Mouse (Mus musculus) thymus, postnatal 4 days (tissue): Measurements from ENCODE around the gene Efna1.

ENCODE experiments used
- DNase-seq: peaks from one replicate; pipeline ENCODE4 v3.0.0; 2021

Gene Efna1

DNA sequence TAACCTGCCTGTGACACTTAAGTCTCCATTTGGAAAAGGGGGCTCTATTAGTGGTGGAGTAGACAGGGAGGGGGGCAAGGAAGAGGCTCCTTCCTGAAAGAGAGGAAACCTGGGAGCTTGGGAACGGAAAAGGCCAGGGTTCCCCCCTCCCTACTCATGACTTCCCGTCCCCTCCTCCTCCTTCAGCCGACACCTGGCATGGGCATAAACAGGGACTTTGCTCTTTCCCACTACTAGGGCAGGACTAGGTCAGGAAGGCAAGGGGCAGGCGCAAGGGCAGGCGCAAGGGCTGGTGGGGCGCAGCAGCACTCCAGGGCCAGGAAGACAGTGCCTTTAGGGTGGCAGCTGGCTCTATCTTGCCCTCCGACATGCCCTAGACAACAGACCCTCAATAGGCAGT lies 2.8 kb downstream of the Efna1 start:
- DNase-seq = no peak

DNA sequence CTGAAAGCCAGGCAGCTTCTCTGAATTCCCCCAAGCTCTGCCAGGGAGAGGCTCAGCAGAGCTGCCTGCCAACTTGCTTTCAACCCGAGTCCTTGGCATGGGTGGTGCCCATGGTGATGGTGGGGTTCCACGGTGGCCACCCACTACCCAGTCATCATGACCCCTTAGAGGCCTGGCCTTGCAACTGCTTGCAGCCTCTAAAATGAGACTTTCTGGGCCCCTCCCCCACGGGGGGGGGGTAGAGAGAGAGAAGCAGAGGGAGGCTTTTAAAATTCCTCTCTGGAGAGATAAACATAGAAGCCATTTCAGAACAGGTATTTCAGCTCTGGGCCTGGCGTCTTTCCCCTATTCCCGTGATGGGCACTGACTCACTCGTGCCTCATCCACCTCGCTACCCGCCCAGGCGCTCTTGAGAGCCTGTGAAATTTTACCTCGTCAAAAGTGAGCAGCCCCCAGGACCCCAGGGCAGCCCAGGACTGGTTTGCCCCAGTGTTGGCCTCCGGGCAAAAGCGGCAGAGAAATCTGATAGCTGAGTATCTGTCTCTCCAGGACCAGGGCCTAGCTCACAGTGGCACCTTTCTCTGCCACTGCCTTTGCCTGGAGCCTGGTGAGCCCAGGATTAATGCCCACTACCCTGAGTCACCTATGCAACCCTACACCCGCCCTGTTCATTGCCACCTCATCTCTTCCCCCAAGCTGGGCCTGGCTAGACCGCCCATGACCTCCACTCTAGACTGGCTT lies 3.5 kb downstream of the Efna1 start:
- DNase-seq = no peak

DNA sequence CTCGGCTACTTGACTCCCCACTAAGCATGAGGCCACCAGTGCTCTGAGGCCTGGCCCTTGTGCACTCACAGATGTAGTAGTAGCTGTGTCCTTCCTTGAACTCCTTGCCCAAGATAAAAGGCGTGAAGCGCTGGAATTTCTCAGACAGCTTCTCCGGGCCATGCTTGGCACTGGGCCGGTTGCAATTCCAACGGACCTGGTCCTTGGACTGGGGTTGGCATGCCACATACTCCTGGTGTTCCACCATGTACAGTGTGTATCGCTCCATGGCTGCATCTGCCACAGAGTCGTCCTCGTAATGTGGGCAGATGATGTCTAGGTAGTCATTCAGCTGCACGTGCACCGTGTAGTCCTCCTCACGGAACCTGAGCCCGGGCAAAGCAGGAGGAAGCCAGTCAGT lies 4.9 kb downstream of the Efna1 start:
- DNase-seq = no peak

DNA sequence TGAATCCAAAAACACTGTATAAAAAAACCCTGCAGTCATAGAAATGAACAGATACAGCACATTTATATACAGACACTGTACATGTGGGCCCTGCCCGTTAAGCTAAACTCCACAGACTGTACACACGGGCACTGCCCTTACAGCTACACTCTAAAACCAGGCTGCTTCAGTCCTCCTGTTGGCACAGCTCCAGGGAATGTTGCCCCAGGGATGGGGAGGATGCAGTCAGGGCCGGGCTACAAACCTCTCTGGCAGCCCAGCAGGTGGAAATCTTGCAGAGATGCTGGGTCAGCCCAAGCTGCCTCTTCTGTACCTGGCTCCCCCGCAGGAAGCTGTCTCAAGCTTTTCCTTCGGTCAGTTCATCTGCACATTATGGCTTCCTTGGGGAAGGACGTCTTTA lies 9.2 kb downstream of the Efna1 start:
- no peak for DNase-seq

DNA sequence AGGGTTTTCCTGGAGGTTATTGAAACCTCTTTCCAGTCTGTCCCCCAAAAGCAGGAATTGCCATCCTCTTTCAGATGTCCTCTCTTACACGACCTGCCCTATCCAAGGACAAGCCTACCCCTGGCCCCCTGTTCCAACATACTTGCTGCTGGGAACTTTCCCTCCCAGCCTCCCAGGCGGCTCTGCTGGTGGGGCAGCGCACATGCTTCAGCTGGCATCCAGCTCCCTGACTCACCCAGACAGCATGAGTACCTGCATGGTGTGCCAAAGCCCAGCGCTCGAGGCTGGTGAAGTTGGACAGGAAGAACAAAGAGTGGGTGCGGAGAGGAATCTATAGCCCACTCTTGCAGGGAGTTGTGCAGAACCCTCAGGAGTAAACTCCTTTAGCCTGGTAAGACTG lies 10.1 kb downstream of the Efna1 start:
- DNase-seq = peak; percentile 44

DNA sequence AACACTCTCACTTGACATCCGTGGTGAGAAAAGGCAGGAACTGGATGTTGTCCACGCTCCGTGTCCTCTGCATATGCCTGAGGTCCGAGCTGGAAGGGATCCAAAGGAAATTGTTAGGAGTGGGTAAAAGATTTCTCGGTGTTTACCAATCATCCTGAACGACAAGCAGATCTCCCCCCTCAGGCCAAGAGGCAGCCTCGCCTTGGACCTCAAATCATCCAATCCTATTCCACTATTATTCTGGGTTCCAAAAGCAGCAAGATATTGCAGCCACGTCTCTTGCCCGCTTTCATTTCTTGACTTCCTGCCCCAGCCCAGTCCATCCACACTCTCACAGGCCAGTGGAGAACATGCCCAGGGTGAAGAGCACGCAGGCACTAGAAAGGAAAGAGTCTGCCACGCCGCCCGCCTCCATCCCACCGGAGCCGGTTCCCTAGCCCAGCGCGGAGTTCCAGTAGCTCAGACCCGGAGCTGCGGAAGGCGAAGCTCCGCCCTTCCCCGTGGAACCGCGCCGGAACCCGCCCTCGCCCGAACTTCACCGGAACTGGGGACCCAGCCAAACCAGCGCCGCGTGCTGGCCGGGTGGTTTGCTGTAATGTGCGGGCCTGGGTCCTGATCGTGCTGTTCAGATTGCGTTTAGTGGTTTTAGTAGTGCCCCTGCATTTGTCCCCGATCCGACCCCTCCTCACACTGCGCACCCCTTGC lies 10.7 kb downstream of the Efna1 start, which contains the start of gene Slc50a1:
Gene Slc50a1, minus strand, starts transcription at position 520 of the 705 bp plus-strand sequence.
- DNase-seq = peak; percentile 90

DNA sequence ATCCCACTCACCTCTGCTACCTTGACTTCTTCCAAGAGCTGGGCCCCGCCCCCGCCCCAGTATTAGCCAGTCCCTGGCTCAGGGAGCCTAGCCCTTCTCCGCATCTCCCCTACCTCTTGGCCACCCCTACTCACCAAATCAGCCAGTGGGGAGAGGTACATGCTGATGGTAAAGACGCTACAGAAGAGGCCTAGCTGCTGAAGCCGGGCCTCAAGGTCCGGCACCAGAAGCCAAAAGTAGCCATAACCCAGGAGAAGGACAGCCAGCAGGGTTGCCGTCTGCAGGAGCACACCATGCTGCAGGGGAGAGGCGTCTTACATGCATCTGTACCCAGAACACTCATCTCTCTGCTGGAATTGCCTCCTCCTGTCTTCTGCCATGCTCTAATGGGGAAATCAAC lies 12.0 kb downstream of the Efna1 start:
- DNase-seq = no peak

DNA sequence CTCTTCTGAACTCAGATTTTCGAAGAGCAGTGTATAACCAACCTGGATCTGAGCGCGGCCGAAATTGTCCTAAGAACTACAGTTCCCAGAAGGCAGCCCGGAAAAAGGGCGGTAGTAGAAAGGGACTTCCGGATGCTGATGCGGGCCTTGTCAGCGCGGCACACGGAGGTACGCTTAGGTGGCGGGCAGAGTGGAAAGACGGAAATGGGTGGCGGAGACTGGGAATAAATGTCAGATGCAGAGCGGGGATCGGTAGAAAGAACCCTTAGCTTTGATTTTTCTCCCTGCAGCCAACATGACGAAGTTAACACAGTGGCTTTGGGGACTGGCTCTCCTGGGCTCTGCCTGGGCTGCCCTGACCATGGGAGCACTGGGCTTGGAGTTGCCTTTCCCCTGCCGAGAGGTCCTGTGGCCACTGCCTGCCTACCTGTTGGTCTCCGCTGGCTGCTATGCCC lies 14.5 kb downstream of the Efna1 start:
- peak; percentile 82 for DNase-seq

DNA sequence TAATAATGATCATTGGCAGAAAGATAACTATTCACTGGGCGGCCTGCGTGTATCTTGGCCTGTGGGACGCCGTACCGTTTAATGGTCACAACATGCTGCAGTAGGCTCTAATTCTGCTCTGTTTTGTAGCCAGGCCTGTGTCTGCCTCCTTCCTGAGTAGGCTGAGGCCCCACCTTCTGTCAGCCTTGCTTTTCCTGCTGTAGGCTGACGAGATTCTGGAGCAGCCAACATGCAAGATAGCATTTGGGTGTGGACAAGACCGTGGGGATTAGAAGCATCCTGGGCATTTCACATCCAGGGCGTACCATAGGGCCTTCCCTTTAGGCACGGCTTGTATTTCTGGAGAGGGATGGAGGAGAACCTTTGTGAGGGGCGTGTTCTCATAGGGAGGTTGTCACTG lies 18.5 kb downstream of the Efna1 start:
- DNase-seq = no peak

DNA sequence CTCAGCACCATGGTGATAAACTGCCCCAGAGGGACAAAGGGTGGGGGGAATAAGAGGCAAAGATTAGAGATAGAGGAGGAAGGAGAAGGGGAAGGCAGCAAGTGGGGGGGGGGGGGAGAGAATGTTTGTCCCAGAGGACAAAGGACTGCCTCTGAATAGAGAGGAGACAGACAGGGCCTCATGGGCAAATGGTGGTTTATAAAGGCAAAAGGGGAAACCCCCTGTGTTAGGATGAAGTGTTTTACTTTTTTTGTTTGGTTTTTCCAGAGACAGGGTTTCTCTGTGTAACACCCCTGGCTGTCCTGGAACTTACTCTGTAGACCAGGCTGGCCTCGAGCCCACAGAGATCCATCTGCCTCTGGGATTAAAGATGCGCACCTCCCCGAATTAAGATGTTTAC lies 20.7 kb downstream of the Efna1 start:
- no peak for DNase-seq

DNA sequence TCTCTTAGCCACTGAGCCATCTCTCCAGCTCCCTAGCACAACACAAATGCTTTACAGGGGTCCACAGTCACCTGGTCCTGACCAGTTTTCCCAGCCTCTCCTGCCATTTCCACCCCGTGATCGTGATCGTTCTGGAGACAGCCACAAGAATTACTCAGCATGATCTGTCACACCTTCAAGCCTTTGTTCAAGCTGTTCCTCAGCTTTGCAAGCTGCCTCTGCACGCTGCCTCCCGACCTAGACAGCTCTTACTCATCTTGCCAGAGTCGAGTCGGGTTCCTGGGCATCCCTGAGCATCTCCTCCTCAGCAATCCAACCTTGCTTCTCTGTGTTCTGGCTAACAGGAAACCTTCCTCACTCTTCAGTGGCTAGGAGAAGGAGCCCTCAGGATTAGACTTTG lies 21.9 kb downstream of the Efna1 start, which contains the start of gene Dpm3:
Gene Dpm3, plus strand, starts transcription at position 283 of the 400 bp plus-strand sequence.
- DNase-seq = no peak

DNA sequence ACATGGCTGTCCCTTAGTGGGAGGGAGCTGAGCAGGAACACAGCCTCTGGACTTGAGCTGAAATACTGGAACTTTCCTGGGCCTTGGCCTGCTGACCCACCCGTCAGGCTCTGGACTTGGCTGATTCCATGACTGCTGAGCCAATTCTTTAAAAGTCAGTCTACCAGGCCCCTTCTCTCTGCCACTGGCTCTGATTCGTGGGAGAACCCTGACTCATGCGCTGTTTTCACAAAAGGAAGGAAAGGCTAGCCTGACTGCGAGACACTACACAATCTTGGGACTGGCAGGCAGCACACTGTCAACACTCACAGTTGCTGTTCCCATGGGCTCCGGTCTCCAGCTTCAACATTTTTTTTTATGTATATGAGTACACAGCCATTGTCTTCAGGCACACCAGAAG lies 24.8 kb downstream of the Efna1 start:
- DNase-seq = no peak

DNA sequence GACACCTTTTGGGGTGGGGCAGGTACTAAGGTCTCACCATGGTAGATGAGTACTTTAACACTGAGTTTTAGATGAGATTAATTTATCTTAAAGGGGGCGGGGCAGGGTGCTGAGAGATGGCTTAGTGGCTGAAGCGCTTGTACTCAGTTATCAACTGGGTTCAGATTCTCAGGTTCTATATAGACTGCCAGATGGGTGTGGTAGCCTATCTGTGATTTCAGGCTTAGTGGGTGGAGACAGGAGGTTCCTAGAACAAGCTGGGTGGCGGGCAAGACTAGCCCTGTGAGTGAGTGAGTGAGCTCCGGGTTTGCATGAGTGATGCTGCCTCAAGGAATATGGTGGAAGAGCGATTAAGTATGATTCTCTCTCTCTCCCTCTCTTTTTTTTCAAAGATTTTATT lies 25.9 kb downstream of the Efna1 start:
- no peak for DNase-seq

DNA sequence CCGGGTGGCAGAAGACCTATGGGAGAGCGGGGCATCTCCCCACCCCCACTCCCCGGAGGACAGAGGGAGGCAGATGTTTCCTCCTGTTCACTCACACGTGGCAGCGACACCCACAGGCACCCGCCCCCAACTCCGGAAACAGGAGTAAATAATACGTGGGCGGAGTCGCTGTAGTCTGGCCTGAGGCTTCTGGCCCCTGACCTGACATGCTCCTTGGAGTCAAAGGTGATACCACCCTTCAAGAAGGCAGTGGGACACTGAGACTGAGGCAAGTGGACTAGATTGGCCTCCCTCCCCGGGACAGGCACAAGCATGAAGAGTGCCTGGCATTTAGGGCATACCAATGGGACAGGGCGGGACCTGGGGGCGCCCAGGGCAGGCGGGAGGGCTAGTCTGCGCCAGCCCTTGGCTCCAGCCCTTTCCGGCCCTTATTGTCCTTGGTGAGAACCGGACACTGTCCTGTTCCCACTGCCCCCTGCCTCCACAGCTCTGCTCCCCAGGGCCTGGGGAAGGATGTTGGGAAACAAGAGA lies 29.5 kb downstream of the Efna1 start:
- peak; percentile 81 for DNase-seq

DNA sequence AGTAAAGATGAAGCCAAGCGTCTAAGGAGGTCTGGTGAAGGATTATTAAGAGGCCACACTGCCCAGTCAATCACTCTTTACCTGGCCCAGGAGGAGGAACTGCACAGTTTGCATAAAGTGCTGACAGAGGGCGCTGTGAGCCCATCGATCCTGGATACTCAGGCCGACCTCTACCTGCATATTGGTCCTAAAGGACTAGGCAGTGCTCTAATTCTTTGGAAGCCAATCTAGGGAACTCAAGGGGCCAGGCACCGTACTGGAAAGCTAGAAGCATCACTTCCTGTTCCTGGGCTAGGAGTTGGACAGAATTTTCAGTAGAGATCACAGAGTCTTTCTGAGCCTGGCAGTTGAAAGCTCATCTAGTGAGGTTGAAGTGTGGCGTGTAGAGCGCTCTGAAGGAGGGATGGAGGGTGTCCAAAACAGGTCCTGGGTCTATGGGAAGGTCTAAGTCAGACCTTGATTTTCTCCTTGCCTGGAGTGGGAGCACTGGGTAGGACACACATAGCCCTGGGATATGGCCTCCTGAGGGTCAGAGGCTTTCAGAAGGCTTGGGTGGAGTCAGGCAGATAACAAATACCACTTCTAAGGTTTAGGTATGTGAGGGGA lies 30.4 kb downstream of the Efna1 start:
- DNase-seq = peak; percentile 81

DNA sequence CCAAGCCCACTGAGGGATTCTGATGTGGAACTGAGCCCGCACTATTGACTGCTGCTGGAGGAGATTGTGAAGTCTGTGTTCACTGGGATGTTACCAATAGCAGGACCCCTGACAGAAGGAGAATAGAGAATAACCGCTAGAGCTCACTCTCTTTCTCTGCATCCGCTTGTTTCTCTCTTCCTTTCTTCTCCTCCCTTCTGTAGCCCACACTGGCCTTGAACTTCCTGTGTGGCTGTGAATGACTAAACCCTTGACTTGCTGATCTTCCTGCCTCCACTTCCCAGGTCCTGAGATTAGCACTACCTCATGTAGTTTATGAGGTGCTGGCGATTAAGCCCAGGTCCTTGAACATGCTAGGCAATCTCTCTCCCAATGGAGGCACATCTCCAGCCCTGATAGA lies 33.5 kb downstream of the Efna1 start:
- no peak for DNase-seq

DNA sequence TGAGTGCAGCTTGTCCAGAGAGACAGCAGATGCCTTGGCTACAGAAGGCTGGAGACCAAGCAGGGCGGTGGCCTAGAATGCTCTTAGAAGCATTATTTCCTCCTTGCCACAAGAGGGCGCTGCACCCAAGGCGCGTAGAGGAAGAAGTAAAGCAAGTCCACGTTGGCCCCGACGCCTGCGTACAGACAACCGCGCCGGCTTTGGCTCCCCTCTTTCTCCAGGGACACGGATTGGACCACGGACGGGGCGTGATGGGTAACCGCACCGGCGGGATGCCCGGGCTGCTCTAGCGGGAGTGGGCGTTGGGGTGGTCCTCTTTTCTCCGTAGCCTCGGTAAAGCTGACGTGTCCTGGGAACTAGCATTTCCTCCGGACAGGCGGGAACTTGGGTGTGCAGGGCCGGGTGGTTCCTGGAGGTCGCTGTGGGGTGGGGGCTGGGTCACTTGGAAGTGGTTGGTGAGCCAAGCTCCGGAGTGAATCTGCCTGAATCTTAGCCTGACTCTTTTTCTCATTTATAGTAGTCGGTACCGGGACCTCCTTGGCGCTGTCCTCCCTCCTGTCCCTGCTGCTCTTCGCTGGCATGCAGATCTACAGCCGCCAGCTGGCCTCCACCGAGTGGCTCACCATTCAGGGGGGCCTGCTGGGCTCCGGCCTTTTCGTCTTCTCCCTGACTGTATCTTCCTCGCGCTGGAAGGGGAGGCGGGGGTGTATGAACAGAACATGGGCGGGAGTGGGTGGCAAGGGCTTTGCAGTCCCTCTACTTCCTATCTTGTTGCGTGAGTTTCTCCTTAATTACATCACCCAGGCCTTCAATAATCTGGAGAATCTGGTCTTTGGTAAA lies 34.5 kb downstream of the Efna1 start, which contains the start of gene Trim46:
Gene Trim46, minus strand, starts transcription at position 49 of the 840 bp plus-strand sequence.
- DNase-seq = peak; percentile 91

DNA sequence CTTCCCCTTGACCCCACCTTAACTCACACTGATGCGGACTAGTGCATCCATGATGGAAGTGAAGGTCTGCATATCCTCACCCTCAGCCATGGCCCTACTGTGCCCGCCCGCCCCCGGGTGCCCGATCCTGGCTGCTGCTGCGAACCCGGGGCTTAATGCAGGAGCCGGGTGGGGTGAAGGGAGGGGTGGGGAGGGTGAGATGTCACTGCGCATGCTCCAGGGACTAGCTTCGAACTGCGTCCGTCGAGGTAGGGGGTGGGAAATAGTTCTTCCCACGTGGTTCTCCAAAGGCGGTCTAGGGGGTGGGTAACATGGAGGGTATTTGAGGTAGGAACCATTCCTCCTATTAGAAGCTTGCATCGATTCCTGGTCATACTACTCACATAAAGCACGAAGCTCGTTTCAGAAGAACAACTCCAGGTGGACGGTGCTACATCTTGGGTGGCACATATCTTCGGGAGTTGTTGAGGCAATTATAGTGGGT lies 35.2 kb downstream of the Efna1 start, which contains the start of gene Krtcap2:
Gene Krtcap2, plus strand, starts transcription at position 279 of the 484 bp plus-strand sequence.
- peak; percentile 59 for DNase-seq

DNA sequence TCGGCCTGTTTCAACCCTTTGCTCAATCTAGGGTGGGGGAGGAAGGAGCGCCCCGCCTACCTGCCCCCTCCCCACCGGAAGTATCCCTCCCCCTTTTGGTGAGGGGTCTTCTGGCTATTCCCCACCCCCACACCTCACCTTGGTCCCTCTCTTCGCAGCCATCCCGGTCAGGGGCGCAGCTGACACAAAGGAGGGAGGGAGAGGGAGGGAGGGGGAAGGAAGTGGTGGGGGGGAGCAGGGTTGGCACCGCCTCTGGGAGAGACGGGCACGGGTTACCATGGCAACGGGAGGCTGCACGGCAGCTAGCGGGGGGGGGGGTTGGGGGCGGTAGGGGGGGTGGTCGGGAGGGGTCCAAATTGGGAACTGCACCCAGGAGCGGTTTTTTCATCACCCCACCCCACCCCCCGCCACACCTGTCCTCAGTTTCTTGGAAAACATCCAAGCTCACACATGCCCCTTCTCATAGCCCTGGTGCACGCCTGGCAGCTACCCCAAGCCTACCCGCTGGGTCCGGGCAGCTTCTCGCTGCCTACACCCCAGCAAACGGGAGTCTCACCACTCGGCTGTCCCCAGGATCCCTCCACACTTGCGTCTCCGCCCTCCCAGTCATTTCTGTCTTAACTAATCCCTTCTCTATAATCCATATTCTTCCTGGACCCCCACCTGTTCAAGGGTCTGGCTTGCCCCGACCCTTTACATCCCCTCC lies 35.8 kb downstream of the Efna1 start:
- peak; percentile 79 for DNase-seq

DNA sequence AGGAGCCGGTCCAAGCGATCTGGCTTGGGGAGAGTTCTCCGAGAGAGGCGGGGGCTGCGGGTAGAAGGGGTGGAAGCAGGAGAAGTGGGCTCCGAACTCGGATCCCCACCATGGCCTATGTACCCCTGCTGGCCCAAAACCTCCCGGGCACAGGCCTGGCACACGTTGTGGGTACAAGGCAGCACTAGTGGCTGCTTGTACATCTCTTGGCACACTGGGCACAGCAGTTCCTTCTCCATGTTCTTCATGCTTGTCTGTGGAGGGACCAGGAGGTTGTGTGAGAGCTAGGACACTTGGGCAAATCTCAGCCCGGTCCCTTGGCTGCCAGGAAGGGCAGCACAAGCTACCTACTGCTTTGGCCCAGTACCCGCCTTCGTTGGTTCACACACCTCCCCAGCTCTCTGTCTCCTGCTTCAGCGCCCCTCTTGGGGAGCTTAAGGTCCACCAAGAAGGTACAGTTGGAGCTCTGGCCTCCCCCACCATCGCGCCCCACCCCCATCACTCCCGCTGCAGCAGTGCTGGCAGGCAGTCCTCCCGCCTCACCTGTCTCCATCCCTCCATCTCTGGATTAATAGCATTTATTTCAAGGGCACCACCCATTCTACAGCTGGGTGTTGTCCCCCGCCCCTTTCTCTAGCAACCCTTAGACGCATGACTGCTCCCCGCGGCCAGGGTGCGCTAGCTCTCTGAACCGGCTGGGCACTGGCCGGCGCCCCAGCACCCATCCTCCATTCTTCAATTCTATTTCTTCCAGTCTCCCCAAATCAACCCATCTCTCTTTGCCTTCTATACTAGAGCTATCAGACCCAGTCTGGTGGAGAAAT lies 36.6 kb downstream of the Efna1 start:
- peak; percentile 67 for DNase-seq

DNA sequence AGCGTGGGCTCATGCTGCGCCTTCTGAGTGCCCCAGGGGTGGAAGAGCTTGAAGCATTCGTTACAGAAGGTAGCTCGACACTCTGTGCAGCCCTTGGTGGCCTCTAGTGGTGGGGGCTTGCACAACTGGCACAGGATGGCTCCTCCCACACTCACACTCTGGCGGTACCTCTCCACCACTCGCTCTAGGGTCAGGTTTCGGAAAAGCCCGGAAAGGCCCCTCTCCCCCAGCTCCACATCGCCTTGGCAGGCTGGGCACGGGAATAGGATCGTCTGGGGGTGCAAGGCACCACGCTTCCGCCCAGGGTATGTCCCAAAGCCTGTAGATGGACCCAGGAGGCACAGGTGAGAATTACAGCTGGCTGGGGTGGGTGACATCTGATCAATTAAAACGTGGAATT lies 37.3 kb downstream of the Efna1 start:
- peak; percentile 87 for DNase-seq
